Mouse (Mus musculus) heart, adult 2 months (tissue): ENCODE results near the gene Myo1d.

Experiments
- CTCF ChIP-seq: fragments of 200-600 bp; IDR thresholded peaks from 2 replicates; pipeline ENCODE4 v1.8.1; 2022; ENCODE audit warnings: antibody characterized with exemption, mild to moderate bottlenecking, moderate library complexity
- EP300 ChIP-seq: fragments of 200-500 bp; IDR thresholded peaks from 2 replicates; pipeline ENCODE4 v1.6.1; 2011; ENCODE audit warnings: low read depth, low read length, control low read depth; ENCODE audit not compliant: insufficient read depth
- POLR2A ChIP-seq: fragments of 200-500 bp; IDR thresholded peaks from 2 replicates; pipeline ENCODE4 v1.6.1; 2011; ENCODE audit warnings: mild to moderate bottlenecking, low read depth, low read length, control low read depth; ENCODE audit not compliant: insufficient read depth

GRCm38 (mm10) chr11:80821296-80821695 lies 41.5 kb upstream of the Myo1d start:
- TF ChIP-seq POLR2A: peak; percentile 42; the same call in 1 of the 2 replicates
- peak; percentile 56 for TF ChIP-seq CTCF
- TF ChIP-seq EP300: peak; percentile 45; the same call in 1 of the 2 replicates
